Mouse (Mus musculus): Measurements from ENCODE around the gene Ubxn11. TPM values are rescaled to one million over a fixed set of nuclear protein-coding genes. Genes with fewer than 3 reads are reported as not detected.

The Ubxn11 gene
- total and polyA plus RNA-seq, 2 experiments from 2014 or later: 4.9 to 11.2 TPM

- DNase-seq (ENCODE audit: low spot score) (no peak), ATAC-seq (ENCODE audit: low FRiP score) (no peak)
- Histone ChIP-seq H3K27me3 (ENCODE audit: insufficient read depth, low read length) (no peaks in the 10 kb centered on the region), H3K4me1 (ENCODE audit: insufficient read depth, low read length) (no peaks in the 10 kb centered on the region), H3K27ac (ENCODE audit: low read depth, low read length) (no peak overlapping the region), H3K36me3 (ENCODE audit: insufficient read depth, low read length) (peaks cover 2% of the 10 kb centered on the region; the same call in 1 of the 2 replicates), H3K4me2 (ENCODE audit: low read depth, low read length, poor library complexity, severe bottlenecking) (no peak overlapping the region), H3K4me3 (ENCODE audit: low read depth, low read length) (no peak overlapping the region), H3K9ac (replicated peaks; ENCODE audit: low read length, poor library complexity, severe bottlenecking) (no peak overlapping the region), H3K9me3 (ENCODE audit: low read length) (no peaks in the 10 kb centered on the region)
- WGBS: 93% methylated on average over 5 of the region's 6 CpGs
- no peak for TF ChIP-seq CTCF (IDR thresholded peaks at IDR 0.05)
Observed at GRCm38 (mm10) chr4:134164591-134164990, 62.2 kb downstream of the Ubxn11 start.

GRCm38 (mm10) chr4:134165024-134165423 lies 62.7 kb downstream of the Ubxn11 start:
- DNase-seq (ENCODE audit: low spot score): no peak
- no peak for ATAC-seq (ENCODE audit: low FRiP score)
- 87% methylated on average over 6 of the region's 6 CpGs for WGBS
- Histone ChIP-seq H3K9ac (replicated peaks; ENCODE audit: low read length, poor library complexity, severe bottlenecking) (no peak overlapping the region), H3K27me3 (ENCODE audit: insufficient read depth, low read length) (no peaks in the 10 kb centered on the region), H3K9me3 (ENCODE audit: low read length) (no peaks in the 10 kb centered on the region), H3K36me3 (ENCODE audit: insufficient read depth, low read length) (peaks cover 2% of the 10 kb centered on the region; the same call in 1 of the 2 replicates), H3K4me2 (ENCODE audit: low read depth, low read length, poor library complexity, severe bottlenecking) (no peak overlapping the region), H3K27ac (ENCODE audit: low read depth, low read length) (no peak overlapping the region), H3K4me3 (ENCODE audit: low read depth, low read length) (no peak overlapping the region), H3K4me1 (ENCODE audit: insufficient read depth, low read length) (no peaks in the 10 kb centered on the region)
- no peak for TF ChIP-seq CTCF (IDR thresholded peaks at IDR 0.05)

GRCm38 (mm10) chr4:134165548-134166465 lies 63.4 kb downstream of the Ubxn11 start:
- Histone ChIP-seq H3K4me3 (ENCODE audit: low read depth, low read length) (no peak overlapping the region), H3K4me1 (ENCODE audit: insufficient read depth, low read length) (no peaks in the 10 kb centered on the region), H3K4me2 (ENCODE audit: low read depth, low read length, poor library complexity, severe bottlenecking) (no peak overlapping the region), H3K9me3 (ENCODE audit: low read length) (no peaks in the 10 kb centered on the region), H3K27me3 (ENCODE audit: insufficient read depth, low read length) (no peaks in the 10 kb centered on the region), H3K27ac (ENCODE audit: low read depth, low read length) (no peak overlapping the region), H3K9ac (replicated peaks; ENCODE audit: low read length, poor library complexity, severe bottlenecking) (no peak overlapping the region), H3K36me3 (ENCODE audit: insufficient read depth, low read length) (peaks cover 2% of the 10 kb centered on the region; the same call in 1 of the 2 replicates)
- TF ChIP-seq CTCF (IDR thresholded peaks at IDR 0.05): no peak
- ATAC-seq (ENCODE audit: low FRiP score): no peak
- no peak for DNase-seq (ENCODE audit: low spot score)
- 92% methylated on average over 3 of the region's 3 CpGs for WGBS

- Histone ChIP-seq H3K4me2 (ENCODE audit: low read depth, low read length, poor library complexity, severe bottlenecking) (no peak overlapping the region), H3K27me3 (ENCODE audit: insufficient read depth, low read length) (no peaks in the 10 kb centered on the region), H3K27ac (ENCODE audit: low read depth, low read length) (no peak overlapping the region), H3K9me3 (ENCODE audit: low read length) (no peaks in the 10 kb centered on the region), H3K36me3 (ENCODE audit: insufficient read depth, low read length) (peaks cover 2% of the 10 kb centered on the region; the same call in 1 of the 2 replicates), H3K4me3 (ENCODE audit: low read depth, low read length) (no peak overlapping the region), H3K4me1 (ENCODE audit: insufficient read depth, low read length) (no peaks in the 10 kb centered on the region), H3K9ac (replicated peaks; ENCODE audit: low read length, poor library complexity, severe bottlenecking) (no peak overlapping the region)
- WGBS: 94% methylated on average over 3 of the region's 3 CpGs
- no peak for DNase-seq (ENCODE audit: low spot score)
- ATAC-seq (ENCODE audit: low FRiP score): no peak
- TF ChIP-seq CTCF (IDR thresholded peaks at IDR 0.05): no peak
Observed at GRCm38 (mm10) chr4:134166906-134167305, 64.5 kb downstream of the Ubxn11 start.

DNA sequence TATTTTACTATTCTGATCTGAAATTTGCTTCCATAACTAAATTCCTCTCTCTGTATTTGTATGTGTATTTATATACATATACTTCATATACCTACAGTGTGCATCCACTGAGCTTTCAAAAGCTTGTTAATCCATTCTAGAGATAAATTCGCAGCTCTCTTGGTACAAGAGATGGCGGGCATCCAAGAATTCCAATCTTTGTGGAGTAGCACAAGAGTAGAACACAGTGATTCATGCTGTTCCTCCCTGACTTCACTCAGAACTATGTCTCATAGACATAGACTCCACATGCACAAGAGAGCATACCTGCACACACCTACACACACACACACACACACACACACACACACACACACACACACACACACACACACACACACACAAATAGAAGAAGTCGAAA lies 70.0 kb downstream of the Ubxn11 start:
- DNase-seq (ENCODE audit: low spot score) (no peak), ATAC-seq (ENCODE audit: low FRiP score) (no peak)
- no peak overlapping the region for H3K27ac ChIP-seq (ENCODE audit: low read depth, low read length)
- no peaks in the 10 kb centered on the region for H3K36me3 ChIP-seq (ENCODE audit: insufficient read depth, low read length)
- no peak overlapping the region for H3K4me3 ChIP-seq (ENCODE audit: low read depth, low read length)
- 73% methylated on average over 3 of the region's 3 CpGs for WGBS
- no peaks in the 10 kb centered on the region for H3K27me3 ChIP-seq (ENCODE audit: insufficient read depth, low read length)
- H3K4me2 ChIP-seq (ENCODE audit: low read depth, low read length, poor library complexity, severe bottlenecking): no peak overlapping the region
- no peak overlapping the region for H3K9ac ChIP-seq (replicated peaks; ENCODE audit: low read length, poor library complexity, severe bottlenecking)
- no peaks in the 10 kb centered on the region for H3K4me1 ChIP-seq (ENCODE audit: insufficient read depth, low read length)
- no peak for TF ChIP-seq CTCF (IDR thresholded peaks at IDR 0.05)
- H3K9me3 ChIP-seq (ENCODE audit: low read length): no peaks in the 10 kb centered on the region

Other genes with a start within 250 kb of the Ubxn11 start
- gene Rps6ka1, start 214.8 kb upstream of the Ubxn11 start, total RNA-seq (2014; rRNA removed): 25.2 and 30.9 TPM in 2 replicates
- gene Rps6ka1, start 214.8 kb upstream of the Ubxn11 start, polyA plus RNA-seq (2015; fragmentation: Nextera tagmentation; extraction: Ambion mirVana): 20.4 and 21.6 TPM in 2 replicates
- gene Hmgn2, start 133.9 kb upstream of the Ubxn11 start, total RNA-seq (2014; rRNA removed): 231 and 262 TPM in 2 replicates
- gene Hmgn2, start 133.9 kb upstream of the Ubxn11 start, polyA plus RNA-seq (2015; fragmentation: Nextera tagmentation; extraction: Ambion mirVana): 858 and 919 TPM in 2 replicates
- 45.6 and 46.2 TPM in 2 replicates for gene Dhdds, start 101.7 kb upstream of the Ubxn11 start, total RNA-seq (2014; rRNA removed)
- gene Dhdds, start 101.7 kb upstream of the Ubxn11 start, polyA plus RNA-seq (2015; fragmentation: Nextera tagmentation; extraction: Ambion mirVana): 38.3 and 42.6 TPM in 2 replicates
- 0.05 and 0.57 TPM in 2 replicates for gene Lin28a, start 83.7 kb upstream of the Ubxn11 start, total RNA-seq (2014; rRNA removed)
- 0.04 and 0.13 TPM in 2 replicates for gene Lin28a, start 83.7 kb upstream of the Ubxn11 start, polyA plus RNA-seq (2015; fragmentation: Nextera tagmentation; extraction: Ambion mirVana)
- not detected in 2 replicates for gene Zfp683, start 48.7 kb upstream of the Ubxn11 start, total RNA-seq (2014; rRNA removed)
- not detected in 2 replicates for gene Zfp683, start 48.7 kb upstream of the Ubxn11 start, polyA plus RNA-seq (2015; fragmentation: Nextera tagmentation; extraction: Ambion mirVana)
- 4.2 and 4.5 TPM in 2 replicates for gene Crybg2, start 41.8 kb upstream of the Ubxn11 start, total RNA-seq (2014; rRNA removed)
- gene Crybg2, start 41.8 kb upstream of the Ubxn11 start, polyA plus RNA-seq (2015; fragmentation: Nextera tagmentation; extraction: Ambion mirVana): 7.7 and 8.4 TPM in 2 replicates
- 0.66 TPM in 1 of 2 replicates, not detected in the other for gene Cd52, start 7.5 kb upstream of the Ubxn11 start, total RNA-seq (2014; rRNA removed)
- 2.0 and 2.7 TPM in 2 replicates for gene Cd52, start 7.5 kb upstream of the Ubxn11 start, polyA plus RNA-seq (2015; fragmentation: Nextera tagmentation; extraction: Ambion mirVana)
- gene Sh3bgrl3, start 26.2 kb downstream of the Ubxn11 start, total RNA-seq (2014; rRNA removed): 162 and 224 TPM in 2 replicates
- 565 and 583 TPM in 2 replicates for gene Sh3bgrl3, start 26.2 kb downstream of the Ubxn11 start, polyA plus RNA-seq (2015; fragmentation: Nextera tagmentation; extraction: Ambion mirVana)
- 10.0 and 12.5 TPM in 2 replicates for gene Cep85, start 84.5 kb downstream of the Ubxn11 start, total RNA-seq (2014; rRNA removed)
- 13.3 and 14.8 TPM in 2 replicates for gene Cep85, start 84.5 kb downstream of the Ubxn11 start, polyA plus RNA-seq (2015; fragmentation: Nextera tagmentation; extraction: Ambion mirVana)
- gene Gm7534, start 100.4 kb downstream of the Ubxn11 start, total RNA-seq (2014; rRNA removed): not detected in 2 replicates
- gene Gm7534, start 100.4 kb downstream of the Ubxn11 start, polyA plus RNA-seq (2015; fragmentation: Nextera tagmentation; extraction: Ambion mirVana): not detected in 2 replicates
- 0.38 TPM in 1 of 2 replicates, not detected in the other for gene Catsper4, start 124.8 kb downstream of the Ubxn11 start, total RNA-seq (2014; rRNA removed)
- gene Catsper4, start 124.8 kb downstream of the Ubxn11 start, polyA plus RNA-seq (2015; fragmentation: Nextera tagmentation; extraction: Ambion mirVana): 0.16 TPM in 1 of 2 replicates, not detected in the other
- 0.27 and 0.38 TPM in 2 replicates for gene Cnksr1, start 135.8 kb downstream of the Ubxn11 start, total RNA-seq (2014; rRNA removed)
- gene Cnksr1, start 135.8 kb downstream of the Ubxn11 start, polyA plus RNA-seq (2015; fragmentation: Nextera tagmentation; extraction: Ambion mirVana): 0.13 and 0.28 TPM in 2 replicates
- gene E130218I03Rik, start 141.1 kb downstream of the Ubxn11 start, total RNA-seq (2014; rRNA removed): not detected in 2 replicates
- 0.31 and 0.49 TPM in 2 replicates for gene E130218I03Rik, start 141.1 kb downstream of the Ubxn11 start, polyA plus RNA-seq (2015; fragmentation: Nextera tagmentation; extraction: Ambion mirVana)
- 10.6 and 15.4 TPM in 2 replicates for gene Zfp593, start 143.0 kb downstream of the Ubxn11 start, total RNA-seq (2014; rRNA removed)
- gene Zfp593, start 143.0 kb downstream of the Ubxn11 start, polyA plus RNA-seq (2015; fragmentation: Nextera tagmentation; extraction: Ambion mirVana): 9.2 and 11.1 TPM in 2 replicates
- not detected in 2 replicates for gene Gm30191, start 144.4 kb downstream of the Ubxn11 start, total RNA-seq (2014; rRNA removed)
- 0.37 and 0.42 TPM in 2 replicates for gene Gm30191, start 144.4 kb downstream of the Ubxn11 start, polyA plus RNA-seq (2015; fragmentation: Nextera tagmentation; extraction: Ambion mirVana)
- gene Grrp1, start 151.5 kb downstream of the Ubxn11 start, total RNA-seq (2014; rRNA removed): 18.0 and 27.1 TPM in 2 replicates
- gene Grrp1, start 151.5 kb downstream of the Ubxn11 start, polyA plus RNA-seq (2015; fragmentation: Nextera tagmentation; extraction: Ambion mirVana): 15.7 and 17.8 TPM in 2 replicates
- 44.8 and 49.7 TPM in 2 replicates for gene Pdik1l, start 185.3 kb downstream of the Ubxn11 start, total RNA-seq (2014; rRNA removed)
- gene Pdik1l, start 185.3 kb downstream of the Ubxn11 start, polyA plus RNA-seq (2015; fragmentation: Nextera tagmentation; extraction: Ambion mirVana): 27.6 and 30.8 TPM in 2 replicates
- 1.5 and 2.0 TPM in 2 replicates for gene Trim63, start 212.6 kb downstream of the Ubxn11 start, total RNA-seq (2014; rRNA removed)
- 0.49 and 0.73 TPM in 2 replicates for gene Trim63, start 212.6 kb downstream of the Ubxn11 start, polyA plus RNA-seq (2015; fragmentation: Nextera tagmentation; extraction: Ambion mirVana)
- gene Slc30a2, start 240.6 kb downstream of the Ubxn11 start, total RNA-seq (2014; rRNA removed): not detected in 2 replicates
- 0.17 and 0.21 TPM in 2 replicates for gene Slc30a2, start 240.6 kb downstream of the Ubxn11 start, polyA plus RNA-seq (2015; fragmentation: Nextera tagmentation; extraction: Ambion mirVana)